Mouse (Mus musculus): Measurements from ENCODE around the gene Pde5a. TPM values are rescaled to one million over a fixed set of nuclear protein-coding genes. Genes with fewer than 3 reads are reported as not detected.
A peak's percentile ranks its signal among the peaks of the same experiment; 100 is the strongest.

Gene Pde5a
- polyA plus RNA-seq, 1 experiment from 2014 or later: 9.0 TPM

DNA sequence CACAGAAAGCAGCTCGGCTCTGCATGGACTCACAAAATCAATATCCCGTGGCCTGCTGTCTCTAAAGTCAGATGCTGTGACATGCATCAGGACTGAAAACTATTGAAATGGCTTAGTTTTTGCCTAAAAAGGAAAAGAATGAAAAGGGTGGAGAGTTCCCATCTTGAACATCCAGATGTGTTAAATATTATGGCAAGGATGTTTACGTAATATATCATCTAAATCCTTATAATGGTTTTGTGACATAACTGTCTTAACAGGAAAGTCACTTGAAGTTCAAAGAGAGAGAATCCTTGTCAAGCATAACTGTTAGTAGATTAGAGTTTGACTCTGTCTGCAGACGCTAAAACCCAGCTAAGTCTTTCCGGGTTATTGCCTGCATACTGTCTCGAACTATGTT is 20.3 kb upstream of the Pde5a start:
- Histone ChIP-seq H3K9me3 (ENCODE audit: control insufficient read depth, low read length) (no peaks in the 10 kb centered on the region), H3K4me3 (ENCODE audit: low read length) (no peak overlapping the region), H3K36me3 (ENCODE audit: control insufficient read depth, insufficient read depth, low read length) (no peaks in the 10 kb centered on the region), H3K27me3 (replicated peaks; ENCODE audit: control insufficient read depth, insufficient read depth, low read length) (no peaks in the 10 kb centered on the region), H3K27ac (ENCODE audit: low read length) (no peak overlapping the region), H3K4me1 (ENCODE audit: control insufficient read depth, insufficient read depth, low read length) (no peaks in the 10 kb centered on the region), H3K4me2 (ENCODE audit: low read depth, low read length) (no peak overlapping the region), H3K9ac (ENCODE audit: low read depth, low read length) (no peak overlapping the region)
- no peak; the same call in 1 of the 2 replicates for ATAC-seq
- 54% methylated on average over 6 of the region's 6 CpGs for WGBS

DNA sequence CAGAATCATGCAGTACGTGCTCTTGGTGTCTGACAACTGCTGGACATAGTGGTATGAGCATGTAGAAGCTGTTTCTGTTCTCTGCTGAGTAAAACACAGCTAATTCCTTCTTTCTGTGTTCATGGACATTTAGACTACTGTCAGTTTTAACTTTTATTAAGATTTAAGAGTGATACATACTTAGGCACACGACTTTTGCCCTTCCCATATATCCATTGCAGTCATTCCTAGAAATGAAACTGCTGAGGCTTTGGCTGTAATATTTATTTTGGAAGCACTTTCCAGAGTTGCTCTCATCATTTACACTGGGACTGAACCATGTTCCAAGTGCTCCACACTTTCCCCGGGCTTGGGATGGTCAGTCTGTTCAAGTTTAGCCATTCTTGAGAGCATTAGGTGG is 18.6 kb upstream of the Pde5a start:
- Histone ChIP-seq H3K9ac (ENCODE audit: low read depth, low read length) (no peak overlapping the region), H3K36me3 (ENCODE audit: control insufficient read depth, insufficient read depth, low read length) (no peaks in the 10 kb centered on the region), H3K27me3 (replicated peaks; ENCODE audit: control insufficient read depth, insufficient read depth, low read length) (no peaks in the 10 kb centered on the region), H3K4me2 (ENCODE audit: low read depth, low read length) (no peak overlapping the region), H3K4me1 (ENCODE audit: control insufficient read depth, insufficient read depth, low read length) (no peaks in the 10 kb centered on the region), H3K9me3 (ENCODE audit: control insufficient read depth, low read length) (no peaks in the 10 kb centered on the region), H3K27ac (ENCODE audit: low read length) (no peak overlapping the region), H3K4me3 (ENCODE audit: low read length) (no peak overlapping the region)
- WGBS: 75% methylated on average over 3 of the region's 3 CpGs
- no peak for ATAC-seq

DNA sequence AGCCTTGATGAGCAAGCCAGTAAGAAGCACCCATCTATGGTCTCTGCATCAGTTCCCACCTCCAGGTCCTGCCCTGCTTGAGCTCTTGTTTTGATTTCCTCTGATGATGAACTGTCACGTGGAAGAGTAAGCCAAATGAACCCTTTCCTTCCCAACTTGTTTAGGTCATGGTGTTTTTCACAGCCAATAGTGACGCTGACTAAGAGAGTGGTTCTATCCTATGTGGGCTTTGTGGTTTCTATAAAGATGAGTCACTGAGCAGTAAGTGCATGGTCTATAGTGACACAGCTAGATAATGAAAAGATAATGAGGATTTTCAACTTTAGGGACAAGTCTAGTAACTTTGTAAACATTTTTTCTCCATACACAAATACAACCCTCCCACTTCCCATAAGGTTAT is 10.1 kb upstream of the Pde5a start:
- Histone ChIP-seq H3K4me1 (ENCODE audit: control insufficient read depth, insufficient read depth, low read length) (no peaks in the 10 kb centered on the region), H3K9ac (ENCODE audit: low read depth, low read length) (no peak overlapping the region), H3K36me3 (ENCODE audit: control insufficient read depth, insufficient read depth, low read length) (no peaks in the 10 kb centered on the region), H3K9me3 (ENCODE audit: control insufficient read depth, low read length) (no peaks in the 10 kb centered on the region; the same call in 1 of the 2 replicates), H3K4me3 (ENCODE audit: low read length) (no peak overlapping the region), H3K4me2 (ENCODE audit: low read depth, low read length) (no peak overlapping the region), H3K27me3 (replicated peaks; ENCODE audit: control insufficient read depth, insufficient read depth, low read length) (no peaks in the 10 kb centered on the region), H3K27ac (ENCODE audit: low read length) (no peak overlapping the region)
- no peak for ATAC-seq
- 79% methylated on average over 2 of the region's 2 CpGs for WGBS

DNA sequence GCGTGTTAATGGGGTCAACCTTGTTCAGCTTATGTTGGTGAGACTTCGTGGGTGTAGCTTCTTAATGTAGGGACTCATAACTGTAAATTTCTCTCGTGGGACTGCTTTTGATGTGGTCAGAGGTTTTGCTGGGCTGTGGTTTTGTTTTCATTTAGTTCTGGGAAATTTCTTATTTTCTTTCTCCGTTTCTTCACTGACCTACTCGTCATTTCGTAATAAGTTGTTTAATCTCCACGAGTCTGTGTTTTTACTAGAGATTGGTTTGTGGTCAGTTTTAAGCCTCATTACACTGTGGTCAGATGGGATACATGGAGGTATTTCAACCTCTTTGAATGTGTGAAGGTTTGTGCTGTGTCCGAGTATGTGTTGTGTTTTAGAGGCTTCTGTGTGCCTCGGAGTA is 7.2 kb upstream of the Pde5a start:
- Histone ChIP-seq H3K27me3 (replicated peaks; ENCODE audit: control insufficient read depth, insufficient read depth, low read length) (no peaks in the 10 kb centered on the region), H3K9me3 (ENCODE audit: control insufficient read depth, low read length) (no peaks in the 10 kb centered on the region; the same call in 1 of the 2 replicates), H3K4me3 (ENCODE audit: low read length) (no peak overlapping the region), H3K36me3 (ENCODE audit: control insufficient read depth, insufficient read depth, low read length) (no peaks in the 10 kb centered on the region), H3K4me1 (ENCODE audit: control insufficient read depth, insufficient read depth, low read length) (no peaks in the 10 kb centered on the region), H3K9ac (ENCODE audit: low read depth, low read length) (no peak overlapping the region), H3K4me2 (ENCODE audit: low read depth, low read length) (no peak overlapping the region), H3K27ac (ENCODE audit: low read length) (no peak overlapping the region)
- no peak for ATAC-seq
- WGBS: 77% methylated on average over 9 of the region's 9 CpGs

DNA sequence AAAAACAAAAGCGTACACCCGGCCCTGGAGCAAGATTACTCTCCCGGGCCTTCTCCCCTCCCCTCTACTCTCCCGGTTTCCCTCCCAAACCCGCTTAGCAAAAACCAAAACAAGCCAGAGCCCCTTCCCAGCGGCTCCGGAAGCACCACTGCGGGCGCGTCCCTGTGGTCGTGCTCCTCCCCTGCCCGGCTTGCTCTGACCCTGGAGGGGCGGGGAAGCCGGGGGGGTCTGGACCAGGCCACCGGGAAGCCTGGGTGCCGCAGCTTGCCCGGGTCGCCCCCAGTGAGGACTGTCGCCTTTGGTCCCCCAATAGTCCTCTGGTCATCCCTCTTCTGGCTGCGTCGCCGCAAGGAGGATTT is 833 bp downstream of the Pde5a start:
- 1% methylated on average over 22 of the region's 22 CpGs for WGBS
- peak overlapping the region; percentile 77 for H3K4me2 ChIP-seq (ENCODE audit: low read depth, low read length)
- peak overlapping the region; percentile 85 for H3K9ac ChIP-seq (ENCODE audit: low read depth, low read length)
- H3K27me3 ChIP-seq (replicated peaks; ENCODE audit: control insufficient read depth, insufficient read depth, low read length): no peaks in the 10 kb centered on the region
- no peaks in the 10 kb centered on the region for H3K36me3 ChIP-seq (ENCODE audit: control insufficient read depth, insufficient read depth, low read length)
- peak overlapping the region; percentile 68 for H3K4me3 ChIP-seq (ENCODE audit: low read length)
- H3K27ac ChIP-seq (ENCODE audit: low read length): peak overlapping the region; percentile 98
- peaks cover 17% of the 10 kb centered on the region for H3K4me1 ChIP-seq (ENCODE audit: control insufficient read depth, insufficient read depth, low read length)
- peak; percentile 81 for ATAC-seq
- H3K9me3 ChIP-seq (ENCODE audit: control insufficient read depth, low read length): no peaks in the 10 kb centered on the region

DNA sequence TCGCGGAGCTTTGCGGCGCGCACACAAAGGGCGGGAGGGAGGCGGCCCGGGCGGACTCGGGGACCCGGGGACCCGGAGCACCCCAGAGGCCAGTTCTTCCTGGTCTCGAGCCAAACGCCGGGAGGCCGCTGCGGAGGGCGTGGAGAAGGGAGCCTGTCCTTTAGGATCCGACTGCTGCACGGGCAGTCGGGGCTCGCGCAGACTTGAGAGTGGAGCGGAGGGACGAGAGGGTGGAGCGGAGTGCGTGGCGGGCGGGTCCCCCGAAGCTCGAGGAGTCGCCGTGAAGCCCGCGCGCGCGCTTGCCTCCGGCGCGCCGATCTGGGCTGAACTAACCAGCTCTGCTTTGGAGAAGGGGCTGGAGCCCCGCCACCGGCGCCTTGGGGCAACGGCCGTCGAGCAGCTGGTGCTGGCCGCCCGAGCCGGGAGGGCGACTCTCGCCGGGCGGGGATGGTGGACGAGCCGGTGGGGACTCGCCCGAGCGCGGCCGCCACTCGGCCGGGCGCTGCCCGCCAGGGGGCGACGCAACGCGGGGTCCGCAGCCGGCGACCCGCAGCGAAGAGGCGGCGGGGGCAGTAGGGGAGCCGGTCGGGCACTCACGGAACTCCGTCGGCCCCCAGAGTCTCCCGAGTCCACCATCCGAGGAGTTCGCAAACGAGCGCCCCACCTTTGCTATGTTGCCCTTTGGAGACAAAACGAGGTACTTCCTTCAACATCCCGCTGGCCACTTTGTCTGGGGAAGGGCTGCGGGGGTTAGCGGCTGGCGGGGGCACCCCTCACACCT is 1.4 kb downstream of the Pde5a start:
- Histone ChIP-seq H3K4me1 (ENCODE audit: control insufficient read depth, insufficient read depth, low read length) (peaks cover 17% of the 10 kb centered on the region), H3K27me3 (replicated peaks; ENCODE audit: control insufficient read depth, insufficient read depth, low read length) (no peaks in the 10 kb centered on the region), H3K4me3 (ENCODE audit: low read length) (peak overlapping the region; percentile 68), H3K27ac (ENCODE audit: low read length) (peak overlapping the region; percentile 98), H3K4me2 (ENCODE audit: low read depth, low read length) (peak overlapping the region; percentile 77), H3K36me3 (ENCODE audit: control insufficient read depth, insufficient read depth, low read length) (no peaks in the 10 kb centered on the region), H3K9me3 (ENCODE audit: control insufficient read depth, low read length) (no peaks in the 10 kb centered on the region), H3K9ac (ENCODE audit: low read depth, low read length) (peak overlapping the region; percentile 85)
- ATAC-seq: peak; percentile 80
- under 1% methylated on average over 84 of the region's 92 CpGs for WGBS

DNA sequence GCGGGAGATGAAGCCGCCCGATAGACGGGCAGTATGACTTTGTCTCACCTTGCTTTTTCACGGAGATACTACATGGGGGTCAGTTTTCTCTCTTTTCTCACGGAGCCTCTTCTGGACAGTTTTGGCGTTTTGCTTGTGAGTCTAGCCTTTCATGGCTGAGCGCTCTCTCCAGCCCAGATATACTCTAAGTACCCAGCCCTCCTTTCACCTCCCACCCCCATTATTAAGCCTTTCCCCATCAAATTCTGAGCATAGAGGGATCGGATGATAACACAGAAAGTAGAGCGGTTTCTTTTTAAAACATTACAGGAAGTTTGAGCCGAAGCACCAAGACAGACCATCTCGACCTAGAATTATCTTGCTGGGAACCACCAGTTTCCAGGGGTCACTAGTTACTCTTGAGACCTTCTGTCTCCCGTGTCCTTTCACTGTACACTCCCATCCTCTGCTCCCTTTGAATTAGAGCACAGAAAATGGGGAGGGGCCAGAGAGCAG is 2.0 kb downstream of the Pde5a start:
- ATAC-seq: peak; percentile 2; the same call in 1 of the 2 replicates
- Histone ChIP-seq H3K27me3 (replicated peaks; ENCODE audit: control insufficient read depth, insufficient read depth, low read length) (no peaks in the 10 kb centered on the region), H3K36me3 (ENCODE audit: control insufficient read depth, insufficient read depth, low read length) (no peaks in the 10 kb centered on the region), H3K4me3 (ENCODE audit: low read length) (peak overlapping the region; percentile 68), H3K4me2 (ENCODE audit: low read depth, low read length) (peak overlapping the region; percentile 77), H3K9ac (ENCODE audit: low read depth, low read length) (peak overlapping the region; percentile 85), H3K27ac (ENCODE audit: low read length) (peak overlapping the region; percentile 98), H3K4me1 (ENCODE audit: control insufficient read depth, insufficient read depth, low read length) (peaks cover 17% of the 10 kb centered on the region), H3K9me3 (ENCODE audit: control insufficient read depth, low read length) (no peaks in the 10 kb centered on the region)
- under 1% methylated on average over 13 of the region's 13 CpGs for WGBS

DNA sequence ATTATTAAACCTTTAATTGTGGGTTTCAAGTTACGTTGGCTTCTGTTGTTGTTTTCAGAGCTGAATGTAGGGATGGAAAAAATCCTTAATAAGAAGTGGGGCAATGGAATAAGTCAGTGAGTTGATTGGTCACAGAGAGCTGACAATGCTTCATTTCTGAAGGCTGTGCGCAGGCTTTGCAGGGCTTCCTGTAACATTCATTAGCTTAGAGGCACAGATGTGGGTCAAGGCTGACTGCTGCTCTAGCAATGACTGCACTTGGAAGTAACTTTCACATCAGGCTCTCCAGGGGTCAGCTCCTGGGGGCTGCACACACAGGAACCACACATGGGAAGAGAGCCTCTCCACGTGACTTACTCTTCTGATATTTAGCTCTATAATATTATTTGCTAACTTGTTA is 5.1 kb downstream of the Pde5a start:
- H3K27me3 ChIP-seq (replicated peaks; ENCODE audit: control insufficient read depth, insufficient read depth, low read length): no peaks in the 10 kb centered on the region
- no peaks in the 10 kb centered on the region for H3K36me3 ChIP-seq (ENCODE audit: control insufficient read depth, insufficient read depth, low read length)
- no peak overlapping the region for H3K4me3 ChIP-seq (ENCODE audit: low read length)
- ATAC-seq: no peak
- no peak overlapping the region for H3K27ac ChIP-seq (ENCODE audit: low read length)
- no peak overlapping the region for H3K4me2 ChIP-seq (ENCODE audit: low read depth, low read length)
- H3K9ac ChIP-seq (ENCODE audit: low read depth, low read length): no peak overlapping the region
- peaks cover 11% of the 10 kb centered on the region for H3K4me1 ChIP-seq (ENCODE audit: control insufficient read depth, insufficient read depth, low read length)
- WGBS: 58% methylated on average over 3 of the region's 3 CpGs
- no peaks in the 10 kb centered on the region for H3K9me3 ChIP-seq (ENCODE audit: control insufficient read depth, low read length)

DNA sequence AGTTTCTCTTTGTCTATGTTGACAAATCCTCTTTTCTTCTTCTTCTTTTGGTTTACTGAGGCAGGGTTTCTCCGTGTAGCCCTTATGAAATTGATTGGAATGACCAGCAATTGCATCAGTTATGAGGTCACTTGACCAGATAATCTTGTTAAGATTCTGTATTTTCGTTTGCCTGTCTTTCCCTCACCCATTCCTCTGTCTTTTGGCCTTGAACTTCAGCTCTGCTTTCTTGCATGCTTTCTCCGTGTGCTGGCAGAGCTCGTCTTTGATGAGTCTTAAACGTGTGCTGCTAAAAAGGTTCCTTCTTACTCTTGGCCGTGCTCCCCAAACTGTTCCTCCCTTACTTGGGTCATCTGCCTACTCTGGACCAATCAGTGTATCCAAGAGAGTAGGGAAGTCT is 5.6 kb downstream of the Pde5a start:
- H3K4me2 ChIP-seq (ENCODE audit: low read depth, low read length): no peak overlapping the region
- peaks cover 11% of the 10 kb centered on the region for H3K4me1 ChIP-seq (ENCODE audit: control insufficient read depth, insufficient read depth, low read length)
- no peaks in the 10 kb centered on the region for H3K9me3 ChIP-seq (ENCODE audit: control insufficient read depth, low read length)
- H3K9ac ChIP-seq (ENCODE audit: low read depth, low read length): no peak overlapping the region
- 81% methylated on average over 6 of the region's 6 CpGs for WGBS
- no peaks in the 10 kb centered on the region for H3K27me3 ChIP-seq (replicated peaks; ENCODE audit: control insufficient read depth, insufficient read depth, low read length)
- no peaks in the 10 kb centered on the region for H3K36me3 ChIP-seq (ENCODE audit: control insufficient read depth, insufficient read depth, low read length)
- ATAC-seq: no peak
- H3K27ac ChIP-seq (ENCODE audit: low read length): no peak overlapping the region
- no peak overlapping the region for H3K4me3 ChIP-seq (ENCODE audit: low read length)

Measured in intestine, embryonic 16.5 days (tissue).